Mouse (Mus musculus): ENCODE data around the gene Camk2d. TPM values are rescaled to one million over a fixed set of nuclear protein-coding genes. Genes with fewer than 3 reads are reported as not detected.

Gene Camk2d
- polyA plus RNA-seq, 1 experiment from 2014 or later, result 7.4 TPM

GRCm38 (mm10) chr3:126667019-126667418 lies 70.9 kb downstream of the Camk2d start:
- ATAC-seq (no peak), DNase-seq (no peak)
- Histone ChIP-seq H3K9me3 (ENCODE audit: low read length) (no peaks in the 10 kb centered on the region), H3K27ac (ENCODE audit: low read depth) (no peak overlapping the region), H3K27me3 (ENCODE audit: insufficient read depth, low read length) (no peaks in the 10 kb centered on the region), H3K4me3 (ENCODE audit: low read depth, low read length) (no peak overlapping the region), H3K4me2 (ENCODE audit: low read depth, low read length) (no peak overlapping the region), H3K9ac (replicated peaks) (no peak overlapping the region), H3K4me1 (ENCODE audit: insufficient read depth) (no peaks in the 10 kb centered on the region), H3K36me3 (replicated peaks; ENCODE audit: insufficient read depth, low read length) (no peaks in the 10 kb centered on the region)
- WGBS (ENCODE audit: insufficient replicate concordance), result 94% methylated on average over 11 of the region's 11 CpGs
- TF ChIP-seq EP300 (IDR thresholded peaks at IDR 0.05; ENCODE audit: low read depth) (no peak), CTCF (IDR thresholded peaks at IDR 0.05; ENCODE audit: low read depth) (no peak)

- Histone ChIP-seq H3K27me3 (ENCODE audit: insufficient read depth, low read length) (no peaks in the 10 kb centered on the region), H3K4me3 (ENCODE audit: low read depth, low read length) (no peak overlapping the region), H3K9me3 (ENCODE audit: low read length) (no peaks in the 10 kb centered on the region), H3K4me2 (ENCODE audit: low read depth, low read length) (no peak overlapping the region), H3K9ac (replicated peaks) (no peak overlapping the region), H3K4me1 (ENCODE audit: insufficient read depth) (no peaks in the 10 kb centered on the region), H3K36me3 (replicated peaks; ENCODE audit: insufficient read depth, low read length) (no peaks in the 10 kb centered on the region), H3K27ac (ENCODE audit: low read depth) (no peak overlapping the region)
- 76% methylated on average over 7 of the region's 7 CpGs for WGBS (ENCODE audit: insufficient replicate concordance)
- ATAC-seq (no peak), DNase-seq (no peak)
- TF ChIP-seq EP300 (IDR thresholded peaks at IDR 0.05; ENCODE audit: low read depth) (no peak), CTCF (IDR thresholded peaks at IDR 0.05; ENCODE audit: low read depth) (no peak)
Observed at GRCm38 (mm10) chr3:126667451-126667850, 71.3 kb downstream of the Camk2d start.

- 79% methylated on average over 3 of the region's 3 CpGs for WGBS (ENCODE audit: insufficient replicate concordance)
- Histone ChIP-seq H3K4me3 (ENCODE audit: low read depth, low read length) (no peak overlapping the region), H3K36me3 (replicated peaks; ENCODE audit: insufficient read depth, low read length) (no peaks in the 10 kb centered on the region), H3K27ac (ENCODE audit: low read depth) (no peak overlapping the region), H3K4me2 (ENCODE audit: low read depth, low read length) (no peak overlapping the region), H3K9ac (replicated peaks) (no peak overlapping the region), H3K27me3 (ENCODE audit: insufficient read depth, low read length) (no peaks in the 10 kb centered on the region), H3K4me1 (ENCODE audit: insufficient read depth) (no peaks in the 10 kb centered on the region), H3K9me3 (ENCODE audit: low read length) (no peaks in the 10 kb centered on the region)
- ATAC-seq (no peak), DNase-seq (no peak)
- no peak for TF ChIP-seq EP300 (IDR thresholded peaks at IDR 0.05; ENCODE audit: low read depth)
- TF ChIP-seq CTCF (IDR thresholded peaks at IDR 0.05; ENCODE audit: low read depth), result no peak
Observed at GRCm38 (mm10) chr3:126668123-126668522, 72.0 kb downstream of the Camk2d start.

- no peaks in the 10 kb centered on the region for H3K9me3 ChIP-seq (ENCODE audit: low read length)
- no peaks in the 10 kb centered on the region for H3K36me3 ChIP-seq (replicated peaks; ENCODE audit: insufficient read depth, low read length)
- TF ChIP-seq CTCF (IDR thresholded peaks at IDR 0.05; ENCODE audit: low read depth), result no peak
- TF ChIP-seq EP300 (IDR thresholded peaks at IDR 0.05; ENCODE audit: low read depth), result no peak
- H3K4me3 ChIP-seq (ENCODE audit: low read depth, low read length), result no peak overlapping the region
- ATAC-seq (no peak), DNase-seq (no peak)
- H3K9ac ChIP-seq (replicated peaks), result no peak overlapping the region
- H3K27ac ChIP-seq (ENCODE audit: low read depth), result no peak overlapping the region
- no peaks in the 10 kb centered on the region for H3K27me3 ChIP-seq (ENCODE audit: insufficient read depth, low read length)
- 68% methylated on average over 10 of the region's 10 CpGs for WGBS (ENCODE audit: insufficient replicate concordance)
- H3K4me2 ChIP-seq (ENCODE audit: low read depth, low read length), result no peak overlapping the region
- H3K4me1 ChIP-seq (ENCODE audit: insufficient read depth), result no peaks in the 10 kb centered on the region
Observed at GRCm38 (mm10) chr3:126668692-126669091, 72.6 kb downstream of the Camk2d start.

- DNase-seq (no peak), ATAC-seq (no peak)
- Histone ChIP-seq H3K4me1 (ENCODE audit: insufficient read depth) (no peaks in the 10 kb centered on the region), H3K4me2 (ENCODE audit: low read depth, low read length) (no peak overlapping the region), H3K9me3 (ENCODE audit: low read length) (no peaks in the 10 kb centered on the region), H3K27ac (ENCODE audit: low read depth) (no peak overlapping the region), H3K9ac (replicated peaks) (no peak overlapping the region), H3K4me3 (ENCODE audit: low read depth, low read length) (no peak overlapping the region), H3K36me3 (replicated peaks; ENCODE audit: insufficient read depth, low read length) (no peaks in the 10 kb centered on the region), H3K27me3 (ENCODE audit: insufficient read depth, low read length) (no peaks in the 10 kb centered on the region)
- TF ChIP-seq CTCF (IDR thresholded peaks at IDR 0.05; ENCODE audit: low read depth) (no peak), EP300 (IDR thresholded peaks at IDR 0.05; ENCODE audit: low read depth) (no peak)
- WGBS (ENCODE audit: insufficient replicate concordance), result 73% methylated on average over 3 of the region's 3 CpGs
Observed at GRCm38 (mm10) chr3:126670413-126670812, 74.3 kb downstream of the Camk2d start.

- no peaks in the 10 kb centered on the region for H3K27me3 ChIP-seq (ENCODE audit: insufficient read depth, low read length)
- H3K4me3 ChIP-seq (ENCODE audit: low read depth, low read length), result no peak overlapping the region
- no peak overlapping the region for H3K27ac ChIP-seq (ENCODE audit: low read depth)
- TF ChIP-seq CTCF (IDR thresholded peaks at IDR 0.05; ENCODE audit: low read depth) (no peak), EP300 (IDR thresholded peaks at IDR 0.05; ENCODE audit: low read depth) (no peak)
- DNase-seq (no peak), ATAC-seq (no peak)
- H3K9me3 ChIP-seq (ENCODE audit: low read length), result no peaks in the 10 kb centered on the region
- H3K4me2 ChIP-seq (ENCODE audit: low read depth, low read length), result no peak overlapping the region
- no peaks in the 10 kb centered on the region for H3K4me1 ChIP-seq (ENCODE audit: insufficient read depth)
- no peak overlapping the region for H3K9ac ChIP-seq (replicated peaks)
- H3K36me3 ChIP-seq (replicated peaks; ENCODE audit: insufficient read depth, low read length), result no peaks in the 10 kb centered on the region
- WGBS (ENCODE audit: insufficient replicate concordance), result 76% methylated on average over 6 of the region's 6 CpGs
Observed at GRCm38 (mm10) chr3:126671292-126671691, 75.2 kb downstream of the Camk2d start.

- no peak overlapping the region for H3K27ac ChIP-seq (ENCODE audit: low read depth)
- H3K4me2 ChIP-seq (ENCODE audit: low read depth, low read length), result no peak overlapping the region
- no peaks in the 10 kb centered on the region for H3K4me1 ChIP-seq (ENCODE audit: insufficient read depth)
- no peak overlapping the region for H3K9ac ChIP-seq (replicated peaks)
- H3K27me3 ChIP-seq (ENCODE audit: insufficient read depth, low read length), result no peaks in the 10 kb centered on the region
- no peak for ATAC-seq
- H3K4me3 ChIP-seq (ENCODE audit: low read depth, low read length), result no peak overlapping the region
- H3K36me3 ChIP-seq (replicated peaks; ENCODE audit: insufficient read depth, low read length), result no peaks in the 10 kb centered on the region
- TF ChIP-seq CTCF (IDR thresholded peaks at IDR 0.05; ENCODE audit: low read depth) (no peak), EP300 (IDR thresholded peaks at IDR 0.05; ENCODE audit: low read depth) (no peak)
- WGBS (ENCODE audit: insufficient replicate concordance), result 72% methylated on average over 5 of the region's 5 CpGs
- DNase-seq, result no peak
- H3K9me3 ChIP-seq (ENCODE audit: low read length), result no peaks in the 10 kb centered on the region
Observed at GRCm38 (mm10) chr3:126681051-126681450, 84.9 kb downstream of the Camk2d start.

Measured in liver, postnatal 0 days (tissue).